Mouse (Mus musculus): ENCODE measurements around the gene Phactr3. TPM values are rescaled to one million over a fixed set of nuclear protein-coding genes. Genes with fewer than 3 reads are reported as not detected.
A peak's percentile ranks its signal among the peaks of the same experiment; 100 is the strongest.

Phactr3 gene
- polyA plus RNA-seq, 1 experiment from 2014 or later: 1.8 TPM

GRCm38 (mm10) chr2:178303453-178304187 lies 184.8 kb downstream of the Phactr3 start:
- Histone ChIP-seq H3K36me3 (ENCODE audit: control insufficient read depth, insufficient read depth, low read length) (no peaks in the 10 kb centered on the region), H3K27ac (replicated peaks; ENCODE audit: low read depth, low read length) (no peak overlapping the region), H3K9me3 (ENCODE audit: control insufficient read depth, low read length) (no peaks in the 10 kb centered on the region), H3K4me3 (ENCODE audit: low read depth, low read length) (no peak overlapping the region), H3K27me3 (replicated peaks; ENCODE audit: control insufficient read depth, insufficient read depth, low read length) (no peaks in the 10 kb centered on the region), H3K4me1 (ENCODE audit: control insufficient read depth, insufficient read depth, low read length) (no peaks in the 10 kb centered on the region), H3K4me2 (ENCODE audit: low read depth, low read length) (no peak overlapping the region), H3K9ac (ENCODE audit: low read depth, low read length) (no peak overlapping the region)
- DNase-seq (ENCODE audit: low spot score): peak; percentile 61
- peak; percentile 50 for ATAC-seq (ENCODE audit: low read depth)
- 55% methylated on average over 8 of the region's 8 CpGs for WGBS

- Histone ChIP-seq H3K4me3 (ENCODE audit: low read depth, low read length) (no peak overlapping the region), H3K4me1 (ENCODE audit: control insufficient read depth, insufficient read depth, low read length) (no peaks in the 10 kb centered on the region), H3K27me3 (replicated peaks; ENCODE audit: control insufficient read depth, insufficient read depth, low read length) (no peaks in the 10 kb centered on the region), H3K4me2 (ENCODE audit: low read depth, low read length) (no peak overlapping the region), H3K9ac (ENCODE audit: low read depth, low read length) (no peak overlapping the region), H3K9me3 (ENCODE audit: control insufficient read depth, low read length) (no peaks in the 10 kb centered on the region), H3K36me3 (ENCODE audit: control insufficient read depth, insufficient read depth, low read length) (no peaks in the 10 kb centered on the region), H3K27ac (replicated peaks; ENCODE audit: low read depth, low read length) (no peak overlapping the region)
- peak; percentile 54; the same call in 1 of the 2 replicates for ATAC-seq (ENCODE audit: low read depth)
- no peak for DNase-seq (ENCODE audit: low spot score)
- WGBS: 67% methylated on average over 1 of the region's 1 CpGs
Observed at GRCm38 (mm10) chr2:178304188-178304529, 185.4 kb downstream of the Phactr3 start.

- Histone ChIP-seq H3K9me3 (ENCODE audit: control insufficient read depth, low read length) (no peaks in the 10 kb centered on the region), H3K4me2 (ENCODE audit: low read depth, low read length) (no peak overlapping the region), H3K9ac (ENCODE audit: low read depth, low read length) (no peak overlapping the region), H3K4me1 (ENCODE audit: control insufficient read depth, insufficient read depth, low read length) (no peaks in the 10 kb centered on the region), H3K4me3 (ENCODE audit: low read depth, low read length) (no peak overlapping the region), H3K27ac (replicated peaks; ENCODE audit: low read depth, low read length) (no peak overlapping the region), H3K27me3 (replicated peaks; ENCODE audit: control insufficient read depth, insufficient read depth, low read length) (no peaks in the 10 kb centered on the region), H3K36me3 (ENCODE audit: control insufficient read depth, insufficient read depth, low read length) (no peaks in the 10 kb centered on the region)
- ATAC-seq (ENCODE audit: low read depth) (no peak), DNase-seq (ENCODE audit: low spot score) (no peak)
- WGBS: 81% methylated on average over 5 of the region's 6 CpGs
Observed at GRCm38 (mm10) chr2:178304669-178305068, 185.9 kb downstream of the Phactr3 start.

- 75% methylated on average over 7 of the region's 7 CpGs for WGBS
- no peak overlapping the region for H3K27ac ChIP-seq (replicated peaks; ENCODE audit: low read depth, low read length)
- H3K36me3 ChIP-seq (ENCODE audit: control insufficient read depth, insufficient read depth, low read length): no peaks in the 10 kb centered on the region
- no peak overlapping the region for H3K9ac ChIP-seq (ENCODE audit: low read depth, low read length)
- no peaks in the 10 kb centered on the region for H3K27me3 ChIP-seq (replicated peaks; ENCODE audit: control insufficient read depth, insufficient read depth, low read length)
- no peak for DNase-seq (ENCODE audit: low spot score)
- H3K4me1 ChIP-seq (ENCODE audit: control insufficient read depth, insufficient read depth, low read length): no peaks in the 10 kb centered on the region
- no peaks in the 10 kb centered on the region for H3K9me3 ChIP-seq (ENCODE audit: control insufficient read depth, low read length)
- no peak for ATAC-seq (ENCODE audit: low read depth)
- no peak overlapping the region for H3K4me2 ChIP-seq (ENCODE audit: low read depth, low read length)
- no peak overlapping the region for H3K4me3 ChIP-seq (ENCODE audit: low read depth, low read length)
Observed at GRCm38 (mm10) chr2:178313539-178313938, 194.8 kb downstream of the Phactr3 start.

GRCm38 (mm10) chr2:178316281-178316680 lies 197.5 kb downstream of the Phactr3 start:
- no peak for DNase-seq (ENCODE audit: low spot score)
- no peaks in the 10 kb centered on the region for H3K36me3 ChIP-seq (ENCODE audit: control insufficient read depth, insufficient read depth, low read length)
- no peak overlapping the region for H3K9ac ChIP-seq (ENCODE audit: low read depth, low read length)
- H3K4me2 ChIP-seq (ENCODE audit: low read depth, low read length): no peak overlapping the region
- H3K4me3 ChIP-seq (ENCODE audit: low read depth, low read length): no peak overlapping the region
- H3K4me1 ChIP-seq (ENCODE audit: control insufficient read depth, insufficient read depth, low read length): no peaks in the 10 kb centered on the region
- no peaks in the 10 kb centered on the region for H3K9me3 ChIP-seq (ENCODE audit: control insufficient read depth, low read length)
- ATAC-seq (ENCODE audit: low read depth): no peak
- no peak overlapping the region for H3K27ac ChIP-seq (replicated peaks; ENCODE audit: low read depth, low read length)
- H3K27me3 ChIP-seq (replicated peaks; ENCODE audit: control insufficient read depth, insufficient read depth, low read length): no peaks in the 10 kb centered on the region
- 70% methylated on average over 1 of the region's 1 CpGs for WGBS

- Histone ChIP-seq H3K4me1 (ENCODE audit: control insufficient read depth, insufficient read depth, low read length) (no peaks in the 10 kb centered on the region), H3K27ac (replicated peaks; ENCODE audit: low read depth, low read length) (no peak overlapping the region), H3K9ac (ENCODE audit: low read depth, low read length) (no peak overlapping the region), H3K9me3 (ENCODE audit: control insufficient read depth, low read length) (no peaks in the 10 kb centered on the region), H3K36me3 (ENCODE audit: control insufficient read depth, insufficient read depth, low read length) (no peaks in the 10 kb centered on the region), H3K4me2 (ENCODE audit: low read depth, low read length) (no peak overlapping the region), H3K27me3 (replicated peaks; ENCODE audit: control insufficient read depth, insufficient read depth, low read length) (no peaks in the 10 kb centered on the region), H3K4me3 (ENCODE audit: low read depth, low read length) (no peak overlapping the region)
- ATAC-seq (ENCODE audit: low read depth) (no peak), DNase-seq (ENCODE audit: low spot score) (no peak)
- WGBS: 77% methylated on average over 7 of the region's 7 CpGs
Observed at GRCm38 (mm10) chr2:178319766-178320165, 201.0 kb downstream of the Phactr3 start.

GRCm38 (mm10) chr2:178321271-178321670 lies 202.5 kb downstream of the Phactr3 start:
- ATAC-seq (ENCODE audit: low read depth): no peak
- no peak overlapping the region for H3K9ac ChIP-seq (ENCODE audit: low read depth, low read length)
- no peaks in the 10 kb centered on the region for H3K9me3 ChIP-seq (ENCODE audit: control insufficient read depth, low read length)
- no peak overlapping the region for H3K27ac ChIP-seq (replicated peaks; ENCODE audit: low read depth, low read length)
- H3K4me1 ChIP-seq (ENCODE audit: control insufficient read depth, insufficient read depth, low read length): no peaks in the 10 kb centered on the region
- WGBS: 87% methylated on average over 10 of the region's 10 CpGs
- no peaks in the 10 kb centered on the region for H3K36me3 ChIP-seq (ENCODE audit: control insufficient read depth, insufficient read depth, low read length)
- DNase-seq (ENCODE audit: low spot score): no peak
- no peaks in the 10 kb centered on the region for H3K27me3 ChIP-seq (replicated peaks; ENCODE audit: control insufficient read depth, insufficient read depth, low read length)
- no peak overlapping the region for H3K4me2 ChIP-seq (ENCODE audit: low read depth, low read length)
- no peak overlapping the region for H3K4me3 ChIP-seq (ENCODE audit: low read depth, low read length)

GRCm38 (mm10) chr2:178324410-178324809 lies 205.6 kb downstream of the Phactr3 start:
- H3K9ac ChIP-seq (ENCODE audit: low read depth, low read length): no peak overlapping the region
- no peaks in the 10 kb centered on the region for H3K36me3 ChIP-seq (ENCODE audit: control insufficient read depth, insufficient read depth, low read length)
- H3K4me3 ChIP-seq (ENCODE audit: low read depth, low read length): no peak overlapping the region
- no peak for ATAC-seq (ENCODE audit: low read depth)
- H3K4me1 ChIP-seq (ENCODE audit: control insufficient read depth, insufficient read depth, low read length): peaks cover 5% of the 10 kb centered on the region; the same call in 1 of the 2 replicates
- WGBS: 94% methylated on average over 3 of the region's 3 CpGs
- no peaks in the 10 kb centered on the region for H3K27me3 ChIP-seq (replicated peaks; ENCODE audit: control insufficient read depth, insufficient read depth, low read length)
- no peak overlapping the region for H3K27ac ChIP-seq (replicated peaks; ENCODE audit: low read depth, low read length)
- no peak for DNase-seq (ENCODE audit: low spot score)
- H3K4me2 ChIP-seq (ENCODE audit: low read depth, low read length): no peak overlapping the region
- no peaks in the 10 kb centered on the region for H3K9me3 ChIP-seq (ENCODE audit: control insufficient read depth, low read length)

GRCm38 (mm10) chr2:178324818-178325217 lies 206.0 kb downstream of the Phactr3 start:
- H3K36me3 ChIP-seq (ENCODE audit: control insufficient read depth, insufficient read depth, low read length): no peaks in the 10 kb centered on the region
- ATAC-seq (ENCODE audit: low read depth) (no peak), DNase-seq (ENCODE audit: low spot score) (no peak)
- no peak overlapping the region for H3K27ac ChIP-seq (replicated peaks; ENCODE audit: low read depth, low read length)
- no peak overlapping the region for H3K4me2 ChIP-seq (ENCODE audit: low read depth, low read length)
- 84% methylated on average over 4 of the region's 4 CpGs for WGBS
- no peaks in the 10 kb centered on the region for H3K9me3 ChIP-seq (ENCODE audit: control insufficient read depth, low read length)
- no peaks in the 10 kb centered on the region for H3K27me3 ChIP-seq (replicated peaks; ENCODE audit: control insufficient read depth, insufficient read depth, low read length)
- peaks cover 5% of the 10 kb centered on the region; the same call in 1 of the 2 replicates for H3K4me1 ChIP-seq (ENCODE audit: control insufficient read depth, insufficient read depth, low read length)
- no peak overlapping the region for H3K9ac ChIP-seq (ENCODE audit: low read depth, low read length)
- no peak overlapping the region for H3K4me3 ChIP-seq (ENCODE audit: low read depth, low read length)
